Mouse (Mus musculus) hematopoietic multipotent progenitor cell, adult 10-12 weeks (in vitro differentiated cells): ENCODE data around the gene Fam84a. TPM values are rescaled to one million over a fixed set of nuclear protein-coding genes. Genes with fewer than 3 reads are reported as not detected.

Experiments
- polyA plus RNA-seq: library from polyadenylated mRNA; stranded (reverse); fragments of >175 nt; gene quantifications from 2 replicates; pipeline ENCODE4 v1.2.3, GENCODE M21; 2012; ENCODE audit warnings: low replicate concordance

Fam84a gene
- polyA plus RNA-seq = 0.03 and 0.10 TPM in 2 replicates

GRCm38 (mm10) chr12:14151921-14152320 lies at the start of gene Fam84a:
Fam84a (minus strand) TSS chr12:14152054.

